Comparison of ENCODE assay signal across 30 mouse cellular contexts in the genomic region with DNA sequence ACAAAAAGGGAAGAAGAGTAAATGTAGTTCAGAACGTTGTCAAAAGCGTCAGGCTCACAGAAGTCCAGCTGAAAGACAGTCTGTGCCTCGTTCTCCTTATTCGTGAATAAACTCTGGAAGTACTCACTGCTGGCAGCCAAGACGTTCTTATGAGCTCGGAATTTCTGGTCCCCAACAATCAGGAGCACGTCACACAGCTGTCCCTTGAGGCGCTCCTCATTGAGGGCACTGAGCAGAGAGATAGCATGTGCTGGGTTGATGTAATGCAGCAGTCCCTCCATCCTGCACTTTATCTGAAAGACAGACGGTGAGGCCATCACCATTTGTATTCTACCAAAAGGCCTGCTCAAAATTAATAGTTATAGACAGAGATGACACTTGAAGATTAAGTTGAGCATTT. TPM values are rescaled to one million over a fixed set of nuclear protein-coding genes. Genes with fewer than 3 reads are reported as not detected.
DNase-seq lines count a peak whose midpoint lies in the region; ATAC-seq lines count a peak whose summit lies in the region.
"Had no signal": no experiment of that assay in that cellular context is flagged by ENCODE, and none has a peak within 500 bp of the region (broad histone marks: within the 10 kb centered on the region; RNA-seq: fewer than 3 reads in every experiment).

No protein-coding gene starts in this region.

- H3K9ac ChIP-seq in liver, embryonic 15.5 days, result no peak overlapping the region
- no peak overlapping the region for H3K9ac ChIP-seq in stomach, embryonic 15.5 days
- H3K9ac ChIP-seq: embryonic facial prominence, embryonic 13.5 days; forebrain, embryonic 12.5 days; forebrain, postnatal 0 days; heart, embryonic 13.5 days; hindbrain, embryonic 15.5 days; kidney, embryonic 15.5 days; limb, embryonic 13.5 days had no signal

- no peaks in the 10 kb centered on the region for H3K9me3 ChIP-seq in liver, embryonic 15.5 days (replicated peaks)
- no peaks in the 10 kb centered on the region for H3K9me3 ChIP-seq in stomach, embryonic 15.5 days
- H3K9me3 ChIP-seq: embryonic facial prominence, embryonic 13.5 days; forebrain, embryonic 12.5 days; heart, embryonic 13.5 days; hindbrain, embryonic 15.5 days; kidney, embryonic 15.5 days; limb, embryonic 13.5 days; midbrain, embryonic 10.5 days had no signal

- 41% methylated on average over 9 of the region's 9 CpGs for WGBS in liver, embryonic 15.5 days (ENCODE audit: insufficient replicate concordance)
- WGBS in stomach, embryonic 15.5 days, result 80% methylated on average over 9 of the region's 9 CpGs

- peak overlapping the region; percentile 81 for H3K27ac ChIP-seq in liver, embryonic 15.5 days (replicated peaks)
- H3K27ac ChIP-seq in stomach, embryonic 15.5 days, result no peak overlapping the region
- H3K27ac ChIP-seq: embryonic facial prominence, embryonic 13.5 days; forebrain, embryonic 12.5 days; heart, embryonic 13.5 days; hindbrain, embryonic 15.5 days; kidney, embryonic 15.5 days; left cerebral cortex, adult 2 months; limb, embryonic 13.5 days; midbrain, embryonic 10.5 days had no signal

- H3K36me3 ChIP-seq in liver, embryonic 15.5 days (replicated peaks), result peaks cover 45% of the 10 kb centered on the region
- peaks cover 36% of the 10 kb centered on the region for H3K36me3 ChIP-seq in stomach, embryonic 15.5 days

- peaks cover 51% of the 10 kb centered on the region for H3K4me1 ChIP-seq in liver, embryonic 15.5 days (replicated peaks)
- H3K4me1 ChIP-seq in stomach, embryonic 15.5 days, result no peaks in the 10 kb centered on the region
- H3K4me1 ChIP-seq: forebrain, embryonic 12.5 days; hindbrain, embryonic 15.5 days; midbrain, embryonic 10.5 days had no signal

- no peak overlapping the region for H3K4me3 ChIP-seq in liver, embryonic 15.5 days (replicated peaks)
- H3K4me3 ChIP-seq in stomach, embryonic 15.5 days (replicated peaks), result no peak overlapping the region
- H3K4me3 ChIP-seq: embryonic facial prominence, embryonic 13.5 days; erythroblast, embryonic 14.5 days; forebrain, embryonic 12.5 days; heart, embryonic 13.5 days; hindbrain, embryonic 15.5 days; kidney, embryonic 15.5 days; left cerebral cortex, adult 2 months; limb, embryonic 13.5 days; midbrain, embryonic 10.5 days had no signal

- H3K27me3 ChIP-seq in liver, embryonic 15.5 days, result no peaks in the 10 kb centered on the region
- H3K27me3 ChIP-seq in stomach, embryonic 15.5 days (replicated peaks), result no peaks in the 10 kb centered on the region
- H3K27me3 ChIP-seq: embryonic facial prominence, embryonic 13.5 days; forebrain, embryonic 12.5 days; hindbrain, embryonic 15.5 days; kidney, embryonic 15.5 days; limb, embryonic 13.5 days had no signal

- peak; percentile 46; the same call in 1 of the 2 replicates for ATAC-seq in erythroblast, adult 5-6 weeks (replicated peaks; ENCODE audit: low FRiP score, poor library complexity, severe bottlenecking)
- peak; percentile 88 for ATAC-seq in liver, embryonic 15.5 days (ENCODE audit: insufficient read depth)
- peak; percentile 71; the same call in 1 of the 2 replicates for ATAC-seq in stomach, embryonic 15.5 days (ENCODE audit: insufficient read depth, low FRiP score, low read depth)
- ATAC-seq in cerebellum, adult (ENCODE audit: insufficient number of reproducible peaks, low FRiP score, low TSS enrichment), result no peak
- ATAC-seq in activated CD4-positive, CD25-positive, alpha-beta regulatory T cell, adult 4 months, result no peak
- ATAC-seq: forebrain, postnatal 0 days; inflammation-experienced regulatory T-cells, adult 6 months; midbrain, embryonic 16.5 days had no signal

- DNase-seq in liver, result peak; percentile 52
- DNase-seq: adrenal gland, adult 2 months; adrenal gland, postnatal 36 days; B cell, adult 2 months; cerebellum, adult 8-10 months; cerebellum, postnatal 25 days; forebrain, postnatal 0 days; gastrocnemius, postnatal 14 days; kidney, adult 18-20 months; kidney, postnatal 25 days; lung, adult 2 months; lung, postnatal 10 days; right cerebral cortex, postnatal 25 days; thymus, postnatal 4 days had no signal

- peak overlapping the region; percentile 31; the same call in 1 of the 2 replicates for H3K4me2 ChIP-seq in liver, embryonic 15.5 days
- H3K4me2 ChIP-seq in stomach, embryonic 15.5 days, result no peak overlapping the region
- H3K4me2 ChIP-seq: embryonic facial prominence, embryonic 13.5 days; forebrain, embryonic 12.5 days; heart, embryonic 13.5 days; hindbrain, embryonic 15.5 days; kidney, embryonic 15.5 days; limb, embryonic 13.5 days had no signal

RNA-seq across cellular contexts. Expression of a gene that starts 9.6 kb away (rescaled TPM):
- 2.7 and 9.4 TPM in 2 replicates for total RNA-seq in erythroblast, adult 5-6 weeks (2015; ENCODE audit: low replicate concordance)
- total RNA-seq in erythroblast, adult 5-6 weeks (2017; ENCODE audit: low replicate concordance), result 4.3 and 10.1 TPM in 2 replicates
- polyA plus RNA-seq in liver, embryonic 15.5 days (2015; fragmentation: Nextera tagmentation; extraction: Ambion mirVana), result 5.5 and 6.0 TPM in 2 replicates
- polyA plus RNA-seq in stomach, embryonic 15.5 days (2015; fragmentation: Nextera tagmentation; extraction: Ambion mirVana), result 17.4 and 22.4 TPM in 2 replicates
- polyA plus RNA-seq in activated CD4-positive, CD25-positive, alpha-beta regulatory T cell, adult 4 months (2017; shearing (Covaris generic)), result 1 to 10 TPM; 6.3 to 7.9 TPM

RNA-seq across cellular contexts. Expression of a gene that starts 9.6 kb away (rescaled TPM):
- total RNA-seq in erythroblast, adult 5-6 weeks (2015; ENCODE audit: low replicate concordance), result 0.96 and 11.3 TPM in 2 replicates
- 1.0 and 7.5 TPM in 2 replicates for total RNA-seq in erythroblast, adult 5-6 weeks (2017; ENCODE audit: low replicate concordance)
- polyA plus RNA-seq in liver, embryonic 15.5 days (2015; fragmentation: Nextera tagmentation; extraction: Ambion mirVana), result 3.3 and 3.8 TPM in 2 replicates
- polyA plus RNA-seq in stomach, embryonic 15.5 days (2015; fragmentation: Nextera tagmentation; extraction: Ambion mirVana), result 11.0 and 12.6 TPM in 2 replicates
- 1 to 10 TPM; 7.4 to 7.7 TPM for polyA plus RNA-seq in activated CD4-positive, CD25-positive, alpha-beta regulatory T cell, adult 4 months (2017; shearing (Covaris generic))

RNA-seq across cellular contexts. Expression of a gene that starts 44.3 kb away (rescaled TPM):
- 7.5 and 8.5 TPM in 2 replicates for total RNA-seq in erythroblast, adult 5-6 weeks (2015; ENCODE audit: low replicate concordance)
- total RNA-seq in erythroblast, adult 5-6 weeks (2017; ENCODE audit: low replicate concordance), result 6.4 and 16.6 TPM in 2 replicates
- 9.8 and 11.0 TPM in 2 replicates for polyA plus RNA-seq in liver, embryonic 15.5 days (2015; fragmentation: Nextera tagmentation; extraction: Ambion mirVana)
- polyA plus RNA-seq in stomach, embryonic 15.5 days (2015; fragmentation: Nextera tagmentation; extraction: Ambion mirVana), result 26.5 and 29.1 TPM in 2 replicates
- polyA plus RNA-seq in activated CD4-positive, CD25-positive, alpha-beta regulatory T cell, adult 4 months (2017; shearing (Covaris generic)), result 10 to 100 TPM; 42.4 to 59.0 TPM

Comparison
In these comparisons a context has a peak if more than half of its experiments do, and no peak if none do; other contexts are left out.
1. ATAC-seq: peak in erythroblast, adult 5-6 weeks (single experiment), liver, embryonic 15.5 days (single experiment) and stomach, embryonic 15.5 days (single experiment); none in cerebellum, adult (single experiment) and activated CD4-positive, CD25-positive, alpha-beta regulatory T cell, adult 4 months (single experiment).